Mouse (Mus musculus) natural killer cell, adult 2 months (primary cell): ENCODE data around the gene Mesp2.
"Not testable (repeated sequence)": the region's sequence is repeated elsewhere in the genome, so short reads cannot be mapped to it uniquely, and the experiment has no call there.

Experiments used
- DNase-seq, 2 experiments: peaks; one replicate each; pipeline ENCODE4 v3.0.0; 2022; ENCODE audit warnings: low spot score in 2 of 2

Mesp2 gene

GRCm38 (mm10) chr7:79810611-79811506 is at the start of gene Mesp2:
Gene Mesp2, plus strand, starts transcription at chr7:79810727.
- peak; percentile 58 to 69 for DNase-seq

GRCm38 (mm10) chr7:79761124-79761876 is 49.2 kb upstream of the Mesp2 start:
- DNase-seq, result no peak

GRCm38 (mm10) chr7:79762106-79762505 is 48.4 kb upstream of the Mesp2 start:
- no peak for DNase-seq

- DNase-seq, result no peak
Measured at GRCm38 (mm10) chr7:79765991-79766390, 44.5 kb upstream of the Mesp2 start.

GRCm38 (mm10) chr7:79769664-79770063 is 40.9 kb upstream of the Mesp2 start:
- DNase-seq, result no peak

- DNase-seq, result no peak
Measured at GRCm38 (mm10) chr7:79771561-79772512, 38.7 kb upstream of the Mesp2 start.

GRCm38 (mm10) chr7:79780647-79781626 is 29.6 kb upstream of the Mesp2 start:
- DNase-seq, result peak; percentile 46 to 64

GRCm38 (mm10) chr7:79781826-79782515 is 28.6 kb upstream of the Mesp2 start:
- no peak for DNase-seq

GRCm38 (mm10) chr7:79782516-79782855 is 28.0 kb upstream of the Mesp2 start:
- no peak for DNase-seq

GRCm38 (mm10) chr7:79786295-79786694 is 24.2 kb upstream of the Mesp2 start:
- peak in 1 of 2 experiments; percentile 46 for DNase-seq

- DNase-seq, result not testable (repeated sequence)
Measured at GRCm38 (mm10) chr7:79789812-79790211, 20.7 kb upstream of the Mesp2 start.

GRCm38 (mm10) chr7:79792635-79793421 is 17.7 kb upstream of the Mesp2 start:
- no peak for DNase-seq

- DNase-seq, result no peak
Measured at GRCm38 (mm10) chr7:79793688-79794087, 16.8 kb upstream of the Mesp2 start, which contains the start of gene Mesp1. Gene Mesp1, minus strand, starts transcription at chr7:79793788.

- DNase-seq, result no peak
Measured at GRCm38 (mm10) chr7:79798606-79799005, 11.9 kb upstream of the Mesp2 start.

GRCm38 (mm10) chr7:79799048-79799447 is 11.5 kb upstream of the Mesp2 start:
- DNase-seq, result peak; percentile 30 to 49

GRCm38 (mm10) chr7:79799506-79799905 is 11.0 kb upstream of the Mesp2 start:
- DNase-seq, result no peak

GRCm38 (mm10) chr7:79800336-79800735 is 10.2 kb upstream of the Mesp2 start:
- no peak for DNase-seq

GRCm38 (mm10) chr7:79801391-79801790 is 9.1 kb upstream of the Mesp2 start:
- no peak for DNase-seq

- no peak for DNase-seq
Measured at GRCm38 (mm10) chr7:79802037-79802436, 8.5 kb upstream of the Mesp2 start.
